Mouse (Mus musculus) heart, postnatal 0 days (tissue): ENCODE results near the gene Slc35f4.
A peak's percentile ranks its signal among the peaks of the same experiment; 100 is the strongest.

Source experiments
- CTCF ChIP-seq: IDR thresholded peaks from 2 replicates; pipeline ENCODE4 v1.5.1; 2016; ENCODE audit warnings: antibody characterized with exemption, control low read depth, low read depth
- EP300 ChIP-seq: IDR thresholded peaks from 2 replicates; pipeline ENCODE4 v1.6.1; 2016; ENCODE audit warnings: antibody characterized with exemption, low read depth

- TF ChIP-seq CTCF (peak; percentile 67), EP300 (no peak)
Measured at GRCm38 (mm10) chr14:49392482-49392881, 133.4 kb downstream of the Slc35f4 start.
